Mouse (Mus musculus) limb, embryonic 12.5 days (tissue): ENCODE measurements around the gene Sertm1. TPM values are rescaled to one million over a fixed set of nuclear protein-coding genes. Genes with fewer than 3 reads are reported as not detected.
A peak's percentile ranks its signal among the peaks of the same experiment; 100 is the strongest.

Experiments
- ATAC-seq: fragments of 200-750 bp; cut with Nextera tagmentation; 2 replicates; pipeline ENCODE4 v1.8.0; 2017; ENCODE audit warnings: low read depth, moderate TSS enrichment; ENCODE audit not compliant: insufficient number of reproducible peaks, insufficient read depth, low FRiP score, low TSS enrichment
- H3K27ac ChIP-seq: fragments of 300-500 bp; sonication (generic); 2 replicates; pipeline ENCODE4 v1.5.1; 2016; ENCODE audit warnings: mild to moderate bottlenecking, moderate library complexity
- H3K27me3 ChIP-seq: fragments of 300-500 bp; sonication (generic); 2 replicates; pipeline ENCODE4 v1.6.1; 2016; ENCODE audit warnings: mild to moderate bottlenecking, moderate library complexity
- H3K36me3 ChIP-seq: fragments of 300-500 bp; sonication (generic); 2 replicates; pipeline ENCODE4 v1.6.1; 2016; ENCODE audit warnings: mild to moderate bottlenecking, moderate library complexity
- H3K4me1 ChIP-seq: fragments of 300-500 bp; sonication (generic); replicated peaks from 2 replicates; pipeline ENCODE4 v1.6.1; 2016
- H3K4me2 ChIP-seq: fragments of 300-500 bp; sonication (generic); 2 replicates; pipeline ENCODE4 v1.6.1; 2016; ENCODE audit warnings: mild to moderate bottlenecking, moderate library complexity
- H3K4me3 ChIP-seq: fragments of 300-500 bp; sonication (generic); replicated peaks from 2 replicates; pipeline ENCODE4 v1.5.1; 2016; ENCODE audit warnings: mild to moderate bottlenecking
- H3K9ac ChIP-seq: fragments of 300-500 bp; sonication (generic); replicated peaks from 2 replicates; pipeline ENCODE4 v1.6.1; 2016; ENCODE audit warnings: mild to moderate bottlenecking, moderate library complexity
- H3K9me3 ChIP-seq: fragments of 300-500 bp; sonication (generic); 2 replicates; pipeline ENCODE4 v1.6.1; 2016; ENCODE audit warnings: mild to moderate bottlenecking, moderate library complexity
- WGBS: fragments of 180-500 bp; shearing (Covaris S2); methylation state at CpG from one replicate; pipeline ENCODE4 v1.1.7; 2016; 5-methylcytosine and 5-hydroxymethylcytosine counted together
- polyA plus RNA-seq: library from polyadenylated mRNA; unstranded; fragments of >200 nt; fragmentation: Nextera tagmentation; extraction: Ambion mirVana; gene quantifications from 2 replicates; pipeline ENCODE4 v1.2.1, GENCODE M21; 2016

Gene Sertm1
- polyA plus RNA-seq: not detected in 2 replicates

DNA sequence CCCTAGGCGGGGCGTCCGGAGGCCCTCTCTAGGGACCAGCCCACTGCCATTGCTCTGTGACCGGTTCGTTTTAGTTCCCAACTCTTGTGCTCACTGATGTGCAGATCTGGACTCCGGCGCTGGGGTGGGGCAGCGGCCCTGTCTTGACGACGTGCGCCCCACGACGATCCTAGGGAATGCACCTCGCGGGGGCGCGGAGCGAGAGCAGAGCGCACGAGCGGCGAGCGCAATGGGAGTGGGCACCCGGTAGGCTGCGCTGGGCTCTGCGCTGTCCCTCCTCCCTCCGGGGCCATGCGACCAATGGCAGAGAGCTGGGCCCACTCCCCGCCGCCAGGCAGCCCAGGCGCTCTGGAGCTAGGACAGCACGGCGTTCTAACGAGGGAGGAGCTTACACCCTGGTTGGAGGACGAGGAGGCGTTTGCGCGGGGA is at the start of gene Sertm1:
Gene Sertm1, minus strand, starts transcription at position 245 of the 429 bp plus-strand sequence.
- peak; percentile 95 for ATAC-seq
- under 1% methylated on average over 38 of the region's 38 CpGs for WGBS
- H3K36me3 ChIP-seq: no peaks in the 10 kb centered on the region
- H3K27ac ChIP-seq: no peak within 1 kb of the TSS
- H3K27me3 ChIP-seq: peaks cover 52% of the 10 kb centered on the region
- H3K4me2 ChIP-seq: peak within 1 kb of the TSS; percentile 85
- H3K4me1 ChIP-seq: 0 out of 2 replicates have a peak, but pooled peaks cover 11% of the 10 kb centered on the region
- peak within 1 kb of the TSS; percentile 54 for H3K9ac ChIP-seq
- no peaks in the 10 kb centered on the region for H3K9me3 ChIP-seq
- H3K4me3 ChIP-seq: peak within 1 kb of the TSS; percentile 53

DNA sequence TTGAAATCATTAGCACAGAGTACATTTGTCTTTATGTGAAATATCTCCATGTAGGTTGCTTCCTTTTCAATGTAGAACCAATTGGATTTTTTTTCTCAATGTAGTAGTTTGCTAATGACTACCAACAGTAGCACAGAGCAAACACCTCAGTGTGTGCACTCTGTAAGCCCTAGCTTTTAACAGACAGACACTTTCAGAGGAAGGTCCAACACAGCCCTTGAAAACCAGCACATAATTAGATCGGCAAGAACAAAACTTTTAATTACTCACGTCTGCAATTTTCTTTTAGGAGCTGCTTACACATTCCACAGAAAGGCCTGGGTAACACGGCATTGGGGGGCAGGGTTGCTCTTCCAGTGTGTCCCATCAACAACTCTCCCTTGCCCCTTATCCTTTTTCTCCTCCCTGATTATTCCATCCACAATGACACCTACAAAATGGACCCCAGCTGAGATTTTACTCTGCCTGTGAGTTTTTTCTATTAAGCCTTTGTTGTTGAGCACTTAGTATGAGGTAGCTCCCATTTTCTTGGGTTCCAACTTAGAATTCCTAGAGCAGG is 49.3 kb upstream of the Sertm1 start:
- H3K9me3 ChIP-seq: no peaks in the 10 kb centered on the region
- no peaks in the 10 kb centered on the region for H3K36me3 ChIP-seq
- peaks cover 3% of the 10 kb centered on the region; the same call in 1 of the 2 replicates for H3K27me3 ChIP-seq
- H3K4me3 ChIP-seq: no peak overlapping the region
- H3K27ac ChIP-seq: no peak overlapping the region
- no peak overlapping the region for H3K9ac ChIP-seq
- WGBS: 44% methylated on average over 3 of the region's 3 CpGs
- no peaks in the 10 kb centered on the region for H3K4me1 ChIP-seq
- H3K4me2 ChIP-seq: no peak overlapping the region
- no peak for ATAC-seq

DNA sequence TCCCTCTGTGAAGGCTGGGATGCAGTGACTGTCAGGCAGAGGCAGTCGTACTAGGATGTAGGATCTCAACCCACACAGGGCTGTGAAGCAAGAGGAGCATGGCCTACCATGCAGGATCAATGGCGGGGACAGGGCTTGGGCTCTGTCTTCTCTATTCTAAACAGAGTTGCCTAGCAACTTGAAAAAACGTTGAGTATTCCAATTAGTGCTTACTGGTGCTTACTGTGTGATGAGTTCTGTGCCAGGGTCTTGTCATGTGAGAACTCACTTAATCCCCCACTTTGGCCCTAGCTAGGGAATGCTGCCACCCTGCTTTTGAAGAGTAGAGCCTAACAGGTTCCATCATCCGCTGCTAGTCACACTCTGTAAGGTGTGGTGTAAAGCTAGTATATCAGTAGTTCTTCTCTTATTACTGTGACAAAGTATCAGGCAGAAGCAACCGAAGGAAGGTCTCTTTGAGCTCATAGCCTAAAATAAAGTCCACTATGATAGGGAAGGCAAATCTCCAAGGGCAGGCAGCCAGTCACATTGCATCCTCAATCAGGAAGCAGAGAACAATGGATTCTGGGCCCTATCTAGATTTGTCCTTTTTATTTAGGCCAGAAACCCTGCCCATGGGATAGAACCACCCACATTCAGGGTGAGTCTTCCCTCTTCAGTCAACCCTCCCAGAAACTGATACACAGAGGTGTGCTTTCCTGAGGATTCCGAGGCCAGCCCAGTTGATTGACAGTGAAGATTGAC is 27.6 kb upstream of the Sertm1 start:
- H3K27me3 ChIP-seq: no peaks in the 10 kb centered on the region
- ATAC-seq: no peak
- H3K4me1 ChIP-seq: no peaks in the 10 kb centered on the region
- H3K9me3 ChIP-seq: no peaks in the 10 kb centered on the region
- no peak overlapping the region for H3K4me2 ChIP-seq
- WGBS: 70% methylated on average over 6 of the region's 6 CpGs
- H3K36me3 ChIP-seq: no peaks in the 10 kb centered on the region
- H3K4me3 ChIP-seq: no peak overlapping the region
- H3K27ac ChIP-seq: no peak overlapping the region
- H3K9ac ChIP-seq: no peak overlapping the region

DNA sequence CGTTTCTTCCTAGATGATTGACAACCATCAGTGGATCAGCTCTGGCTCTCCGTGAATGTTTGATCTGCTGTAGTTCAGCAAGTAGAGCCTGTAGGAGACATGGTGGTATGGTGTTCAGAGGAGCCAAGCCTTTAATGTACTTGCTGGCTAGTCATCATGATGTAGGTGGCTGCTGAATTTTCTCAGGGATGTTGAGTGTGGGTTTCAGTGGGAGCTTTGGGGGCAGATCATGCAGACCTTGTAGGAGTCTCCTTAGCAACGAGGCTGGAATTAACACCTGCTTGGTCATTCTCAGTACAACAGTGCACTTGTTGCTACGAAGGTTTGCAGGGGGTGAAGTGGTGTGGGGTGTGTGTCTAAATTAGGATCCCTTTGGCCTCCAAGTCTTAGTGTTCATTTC is 18.8 kb upstream of the Sertm1 start:
- H3K4me3 ChIP-seq: no peak overlapping the region
- H3K4me2 ChIP-seq: no peak overlapping the region
- peaks cover 3% of the 10 kb centered on the region; the same call in 1 of the 2 replicates for H3K9me3 ChIP-seq
- no peak overlapping the region for H3K27ac ChIP-seq
- ATAC-seq: no peak
- WGBS: 88% methylated on average over 4 of the region's 4 CpGs
- H3K36me3 ChIP-seq: no peaks in the 10 kb centered on the region
- no peaks in the 10 kb centered on the region for H3K27me3 ChIP-seq
- H3K4me1 ChIP-seq: no peaks in the 10 kb centered on the region
- H3K9ac ChIP-seq: no peak overlapping the region

DNA sequence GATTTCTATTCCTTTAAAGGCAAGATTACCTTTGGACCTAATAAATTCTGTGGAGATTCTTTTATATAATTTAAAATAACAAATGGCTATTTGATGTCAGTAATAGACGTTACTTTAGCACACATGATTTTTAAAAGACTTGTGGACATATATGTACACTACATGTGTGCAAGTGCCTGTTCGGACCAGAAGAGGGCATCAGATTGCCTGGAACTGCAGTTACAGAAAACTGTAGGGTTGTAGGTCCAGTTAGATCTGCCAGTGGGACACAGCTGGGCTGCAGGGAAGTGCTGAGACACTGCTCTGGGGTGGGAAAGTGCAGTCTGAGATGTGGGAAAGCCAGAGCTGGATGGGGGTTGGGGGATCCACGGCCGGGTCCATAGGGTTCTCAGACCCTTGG is 16.9 kb upstream of the Sertm1 start:
- H3K27me3 ChIP-seq: no peaks in the 10 kb centered on the region
- H3K27ac ChIP-seq: no peak overlapping the region
- no peak overlapping the region for H3K9ac ChIP-seq
- H3K9me3 ChIP-seq: peaks cover 3% of the 10 kb centered on the region; the same call in 1 of the 2 replicates
- 82% methylated on average over 4 of the region's 4 CpGs for WGBS
- H3K36me3 ChIP-seq: no peaks in the 10 kb centered on the region
- no peaks in the 10 kb centered on the region for H3K4me1 ChIP-seq
- H3K4me2 ChIP-seq: no peak overlapping the region
- H3K4me3 ChIP-seq: no peak overlapping the region
- ATAC-seq: no peak

DNA sequence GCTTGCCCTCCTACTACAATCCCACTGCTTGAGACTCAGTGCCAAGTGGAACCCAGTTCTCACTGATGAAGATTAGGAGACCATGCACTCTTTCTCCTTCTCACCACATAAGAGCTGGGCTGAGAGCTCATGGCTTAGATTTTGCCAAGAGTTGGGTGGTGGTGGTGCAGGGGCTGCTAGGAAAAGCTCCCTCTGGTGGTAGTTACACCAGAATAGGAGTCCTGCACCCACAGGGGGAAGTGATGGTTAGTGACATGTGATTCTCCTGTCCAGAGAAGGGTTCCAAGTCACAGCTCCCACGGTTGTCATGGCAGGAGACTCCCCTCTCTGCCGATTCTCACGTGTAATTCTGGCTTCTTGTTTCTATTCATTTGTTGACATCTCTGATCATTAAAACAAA is 4.7 kb upstream of the Sertm1 start:
- Histone ChIP-seq H3K27me3 (peaks cover 25% of the 10 kb centered on the region), H3K4me3 (no peak overlapping the region), H3K4me2 (no peak overlapping the region), H3K9me3 (0 out of 2 replicates have a peak, but pooled peaks cover 6% of the 10 kb centered on the region), H3K4me1 (0 out of 2 replicates have a peak, but pooled peaks cover 3% of the 10 kb centered on the region), H3K36me3 (no peaks in the 10 kb centered on the region), H3K27ac (no peak overlapping the region), H3K9ac (no peak overlapping the region)
- WGBS: 72% methylated on average over 3 of the region's 3 CpGs
- no peak for ATAC-seq

DNA sequence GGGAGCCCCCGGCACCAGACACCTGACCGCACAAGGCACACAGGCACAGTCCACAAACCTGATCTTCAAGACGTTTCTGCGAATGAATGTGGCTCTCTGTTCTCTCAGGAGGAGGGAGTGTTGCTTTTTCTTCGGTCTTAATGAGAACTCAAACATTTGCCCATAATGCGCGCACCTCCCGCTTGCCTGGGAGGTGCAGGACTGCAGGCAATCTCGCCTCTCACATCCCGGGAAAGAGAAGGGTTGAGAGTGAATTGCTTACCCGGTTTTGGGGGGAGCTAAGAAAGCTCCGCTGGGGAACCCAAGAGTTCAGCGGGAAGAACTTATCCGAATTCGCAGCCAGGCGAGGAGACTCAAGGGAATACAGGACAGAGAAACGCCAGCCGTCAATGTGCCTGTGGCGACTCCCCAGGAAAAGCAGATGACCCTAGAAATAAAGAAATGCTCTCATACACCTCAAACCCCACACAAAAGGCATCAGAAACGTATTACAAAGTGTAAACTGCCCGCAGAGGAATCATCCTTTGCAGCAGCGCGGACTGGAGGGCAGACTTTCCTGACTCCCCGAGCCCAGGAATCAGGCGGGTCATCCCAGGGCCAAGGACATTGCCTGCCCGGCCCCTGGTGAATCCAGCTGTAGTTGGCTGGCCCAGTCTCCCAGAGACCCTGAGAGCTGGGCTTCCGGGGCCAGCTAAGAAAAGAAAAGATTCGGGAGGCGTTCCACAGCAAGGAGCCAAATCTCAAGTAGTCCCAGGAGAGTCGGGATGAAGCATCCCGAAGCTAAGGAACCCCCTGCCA is 643 bp downstream of the Sertm1 start:
- H3K4me2 ChIP-seq: peak overlapping the region; percentile 85
- H3K9ac ChIP-seq: peak overlapping the region; percentile 54
- no peaks in the 10 kb centered on the region for H3K36me3 ChIP-seq
- H3K4me1 ChIP-seq: 0 out of 2 replicates have a peak, but pooled peaks cover 11% of the 10 kb centered on the region
- H3K27me3 ChIP-seq: peaks cover 55% of the 10 kb centered on the region
- H3K4me3 ChIP-seq: peak overlapping the region; percentile 53
- ATAC-seq: no peak
- no peaks in the 10 kb centered on the region for H3K9me3 ChIP-seq
- H3K27ac ChIP-seq: no peak overlapping the region
- WGBS: 3% methylated on average over 31 of the region's 31 CpGs

DNA sequence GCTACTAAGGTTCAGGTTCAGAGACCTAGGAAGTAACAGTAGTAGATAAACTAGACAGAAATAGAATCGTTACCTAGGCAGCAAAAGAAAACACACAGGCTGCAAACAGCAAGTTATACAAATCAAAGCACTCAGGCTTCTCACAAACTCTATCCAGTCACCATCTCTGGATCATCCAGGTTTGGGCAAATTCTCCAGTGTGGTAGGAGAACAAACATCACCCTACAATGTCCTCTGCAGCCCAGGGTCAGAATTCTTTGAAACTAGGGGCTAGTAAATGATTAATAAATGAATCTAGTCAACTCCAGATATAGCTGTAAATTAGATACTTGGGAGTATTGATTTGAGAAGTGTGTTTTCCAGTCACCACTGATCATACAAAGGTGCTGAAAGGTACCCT is 6.8 kb downstream of the Sertm1 start:
- WGBS: 92% methylated on average over 1 of the region's 1 CpGs
- no peak overlapping the region for H3K4me2 ChIP-seq
- no peak overlapping the region for H3K9ac ChIP-seq
- no peak overlapping the region for H3K4me3 ChIP-seq
- no peaks in the 10 kb centered on the region for H3K36me3 ChIP-seq
- no peaks in the 10 kb centered on the region for H3K9me3 ChIP-seq
- no peak for ATAC-seq
- no peak overlapping the region for H3K27ac ChIP-seq
- H3K4me1 ChIP-seq: no peaks in the 10 kb centered on the region
- peaks cover 18% of the 10 kb centered on the region for H3K27me3 ChIP-seq

DNA sequence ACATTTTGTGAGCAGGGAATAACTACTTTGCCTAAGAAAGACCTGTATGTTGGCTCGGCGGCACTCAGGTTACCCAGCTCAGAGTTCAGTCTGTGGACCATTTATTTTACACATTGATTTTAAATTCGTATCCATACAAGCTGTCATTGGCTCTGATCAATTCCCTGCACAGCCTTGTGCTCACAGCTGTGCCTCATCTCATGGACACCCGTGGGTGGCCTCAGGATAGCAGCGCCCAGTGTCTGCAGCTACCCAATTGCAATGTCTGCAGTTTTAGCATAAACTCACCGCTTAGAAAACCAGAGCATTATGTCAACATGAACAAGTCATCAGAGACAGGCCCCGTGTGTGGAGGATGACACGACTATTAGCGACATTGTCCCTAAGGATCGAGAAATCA is 17.7 kb downstream of the Sertm1 start:
- Histone ChIP-seq H3K27ac (no peak overlapping the region), H3K4me2 (no peak overlapping the region), H3K4me1 (peaks cover 12% of the 10 kb centered on the region), H3K27me3 (no peaks in the 10 kb centered on the region), H3K36me3 (no peaks in the 10 kb centered on the region), H3K9ac (no peak overlapping the region), H3K4me3 (no peak overlapping the region), H3K9me3 (no peaks in the 10 kb centered on the region)
- 90% methylated on average over 10 of the region's 10 CpGs for WGBS
- ATAC-seq: no peak

DNA sequence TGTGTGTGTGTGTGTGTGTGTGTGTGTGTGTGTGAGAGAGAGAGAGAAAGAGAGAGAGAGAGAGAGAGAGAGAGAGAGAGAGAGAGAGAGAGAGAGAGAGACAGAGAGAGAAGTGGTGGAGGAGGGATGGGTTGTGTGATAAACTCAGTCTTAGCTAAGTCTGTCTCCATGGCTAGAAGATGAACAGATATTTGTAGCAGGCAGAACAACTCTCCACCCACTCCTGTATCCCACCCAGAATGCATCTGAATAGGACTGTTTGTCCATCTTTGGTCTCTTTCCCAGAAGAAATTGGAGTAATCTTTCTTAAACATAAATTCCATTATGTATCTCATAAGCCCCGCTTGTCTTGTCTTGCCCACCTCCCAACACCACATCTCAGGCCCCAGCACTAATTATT is 20.8 kb downstream of the Sertm1 start:
- Histone ChIP-seq H3K9me3 (no peaks in the 10 kb centered on the region), H3K27me3 (no peaks in the 10 kb centered on the region), H3K4me3 (no peak overlapping the region), H3K36me3 (no peaks in the 10 kb centered on the region), H3K9ac (no peak overlapping the region), H3K27ac (no peak overlapping the region), H3K4me1 (peaks cover 12% of the 10 kb centered on the region), H3K4me2 (no peak overlapping the region)
- WGBS: 83% methylated on average over 1 of the region's 1 CpGs
- no peak for ATAC-seq

DNA sequence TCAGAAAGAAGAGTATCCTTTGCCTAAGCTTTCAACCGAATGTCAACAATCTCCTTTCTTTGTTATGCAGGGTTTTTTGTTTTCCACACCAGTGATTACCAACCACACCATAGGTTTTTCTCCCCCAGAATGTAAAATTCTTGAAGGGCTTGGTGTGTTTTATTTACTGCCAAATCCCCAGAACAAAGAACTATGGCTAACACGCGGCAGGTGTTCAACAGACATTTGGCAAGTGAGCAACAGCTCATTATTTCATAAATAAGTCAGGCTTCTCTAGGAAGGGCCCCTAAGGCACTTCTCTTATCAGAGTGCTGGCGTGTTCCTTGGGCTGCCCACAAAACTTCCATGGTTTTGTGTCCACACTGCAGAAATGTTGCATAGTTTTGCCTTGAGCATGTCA is 23.5 kb downstream of the Sertm1 start:
- H3K4me3 ChIP-seq: no peak overlapping the region
- no peak overlapping the region for H3K4me2 ChIP-seq
- no peak overlapping the region for H3K27ac ChIP-seq
- ATAC-seq: no peak
- H3K27me3 ChIP-seq: no peaks in the 10 kb centered on the region
- H3K4me1 ChIP-seq: peaks cover 12% of the 10 kb centered on the region
- H3K36me3 ChIP-seq: no peaks in the 10 kb centered on the region
- no peaks in the 10 kb centered on the region for H3K9me3 ChIP-seq
- H3K9ac ChIP-seq: no peak overlapping the region
- 54% methylated on average over 4 of the region's 4 CpGs for WGBS
